In the genomic region with DNA sequence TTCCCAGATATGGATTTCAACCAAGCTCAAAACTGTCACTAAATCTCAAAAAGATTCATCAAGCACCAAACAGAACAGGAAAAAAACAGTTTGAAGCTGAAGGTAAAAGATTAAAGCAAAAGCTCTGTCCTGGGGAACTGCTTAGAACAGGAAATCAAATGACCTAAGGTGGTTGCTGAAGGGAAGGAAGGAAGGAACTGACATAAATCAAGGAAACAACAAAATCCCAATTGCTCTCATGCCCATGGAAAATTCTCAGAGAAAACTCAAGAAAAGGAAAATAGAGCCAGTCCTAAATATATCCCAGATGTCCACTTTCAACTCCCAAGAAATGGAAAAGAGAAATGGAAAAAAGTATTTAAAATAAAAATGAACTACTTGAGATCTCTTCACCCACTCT, we compare ENCODE assay signal across 21 mouse cellular contexts.
A peak's percentile ranks its signal among the peaks of the same experiment; 100 is the strongest.
DNase-seq lines count a peak whose midpoint lies in the region; ATAC-seq and TF ChIP-seq lines count a peak whose summit lies in the region.
"Had no signal": no experiment of that assay in that cellular context is flagged by ENCODE, and none has a peak within 500 bp of the region (broad histone marks: within the 10 kb centered on the region; RNA-seq: fewer than 3 reads in every experiment).

No protein-coding gene starts in this region.

- no peaks in the 10 kb centered on the region for H3K27me3 ChIP-seq in heart, embryonic 13.5 days (replicated peaks)
- H3K27me3 ChIP-seq in heart, embryonic 11.5 days (ENCODE audit: control insufficient read depth, insufficient read depth, low read length): no peaks in the 10 kb centered on the region
- no peaks in the 10 kb centered on the region for H3K27me3 ChIP-seq in lung, postnatal 0 days (replicated peaks; ENCODE audit: insufficient read depth, low read length)
- no peaks in the 10 kb centered on the region for H3K27me3 ChIP-seq in myocyte (ENCODE audit: control insufficient read depth, insufficient read depth, insufficient read length)
- H3K27me3 ChIP-seq: embryonic facial prominence, embryonic 13.5 days had no signal

- H3K27ac ChIP-seq in heart, embryonic 13.5 days (replicated peaks): peak overlapping the region; percentile 39; the same call in 1 of the 2 replicates
- H3K27ac ChIP-seq in heart, embryonic 11.5 days (ENCODE audit: low read depth, low read length): no peak overlapping the region
- no peak overlapping the region; the same call in 1 of the 2 replicates for H3K27ac ChIP-seq in lung, postnatal 0 days (ENCODE audit: low read length)
- H3K27ac ChIP-seq: embryonic facial prominence, embryonic 13.5 days; layer of hippocampus, adult 2 months; macrophage had no signal

- H3K4me1 ChIP-seq in heart, embryonic 13.5 days: 0 out of 2 replicates have a peak, but pooled peaks cover 4% of the 10 kb centered on the region
- H3K4me1 ChIP-seq in heart, embryonic 11.5 days (ENCODE audit: control insufficient read depth, insufficient read depth, low read length): no peaks in the 10 kb centered on the region
- no peaks in the 10 kb centered on the region for H3K4me1 ChIP-seq in lung, postnatal 0 days (ENCODE audit: insufficient read depth, low read depth, low read length)

- peak; percentile 67 for TF ChIP-seq EP300 in lung, postnatal 0 days (IDR thresholded peaks at IDR 0.05)

- H3K79me2 ChIP-seq in myocyte (ENCODE audit: control insufficient read depth, insufficient read depth): no peaks in the 10 kb centered on the region

- H3K4me2 ChIP-seq in heart, embryonic 13.5 days: no peak overlapping the region
- no peak overlapping the region for H3K4me2 ChIP-seq in heart, embryonic 11.5 days
- no peak overlapping the region for H3K4me2 ChIP-seq in lung, postnatal 0 days (replicated peaks; ENCODE audit: low read depth, low read length)
- H3K4me2 ChIP-seq in myocyte (ENCODE audit: low read depth): peak overlapping the region; percentile 10
- H3K4me2 ChIP-seq: embryonic facial prominence, embryonic 13.5 days; liver, embryonic 11.5 days had no signal

- no peak for ATAC-seq in heart, embryonic 13.5 days (ENCODE audit: extremely low read depth, insufficient number of reproducible peaks, low FRiP score, low TSS enrichment)
- no peak for ATAC-seq in heart, embryonic 11.5 days (replicated peaks; ENCODE audit: insufficient number of reproducible peaks, low FRiP score, low TSS enrichment)
- no peak for ATAC-seq in lung, postnatal 0 days
- no peak for ATAC-seq in cerebellum, adult (ENCODE audit: insufficient number of reproducible peaks, low FRiP score, low TSS enrichment)
- ATAC-seq: forebrain, embryonic 14.5 days; hindbrain, embryonic 16.5 days; intestine, embryonic 16.5 days; liver, postnatal 0 days; midbrain, embryonic 16.5 days had no signal

- H3K4me3 ChIP-seq in heart, embryonic 13.5 days: no peak overlapping the region
- H3K4me3 ChIP-seq in heart, embryonic 11.5 days (ENCODE audit: low read depth, low read length): no peak overlapping the region
- H3K4me3 ChIP-seq in lung, postnatal 0 days (ENCODE audit: low read depth, low read length): no peak overlapping the region
- H3K4me3 ChIP-seq in myocyte: no peak overlapping the region
- H3K4me3 ChIP-seq: embryonic facial prominence, embryonic 13.5 days; layer of hippocampus, adult 2 months had no signal

- no peak for TF ChIP-seq CTCF in lung, postnatal 0 days (IDR thresholded peaks at IDR 0.05)

- peak; percentile 59 for DNase-seq in kidney, adult 9 months
- DNase-seq in kidney, postnatal 4 days: no peak
- DNase-seq in lung, postnatal 0 days (ENCODE audit: low spot score): no peak
- no peak for DNase-seq in lung, postnatal 4 days
- DNase-seq: adrenal gland, adult 2 months; cerebellum, adult 18-20 months; cerebellum, postnatal 14 days; gastrocnemius, postnatal 14 days; liver, postnatal 0 days had no signal

- H3K36me3 ChIP-seq in heart, embryonic 13.5 days: no peaks in the 10 kb centered on the region
- H3K36me3 ChIP-seq in heart, embryonic 11.5 days (ENCODE audit: control insufficient read depth, insufficient read depth, low read length): no peaks in the 10 kb centered on the region
- H3K36me3 ChIP-seq in lung, postnatal 0 days (ENCODE audit: insufficient read depth, low read length): no peaks in the 10 kb centered on the region
- H3K36me3 ChIP-seq in myocyte (ENCODE audit: control insufficient read depth, insufficient read depth): no peaks in the 10 kb centered on the region
- H3K36me3 ChIP-seq: embryonic facial prominence, embryonic 13.5 days had no signal

- no peak overlapping the region for H3ac ChIP-seq in myocyte (ENCODE audit: control insufficient read depth, insufficient read length)

- no peak for TF ChIP-seq POLR2A in myocyte (IDR thresholded peaks at IDR 0.05; ENCODE audit: insufficient read length, low read depth)

- H3K9me3 ChIP-seq in heart, embryonic 13.5 days: no peaks in the 10 kb centered on the region
- H3K9me3 ChIP-seq in heart, embryonic 11.5 days (replicated peaks; ENCODE audit: control insufficient read depth, low read length): no peaks in the 10 kb centered on the region
- H3K9me3 ChIP-seq in lung, postnatal 0 days (ENCODE audit: low read length): no peaks in the 10 kb centered on the region
- H3K9me3 ChIP-seq: embryonic facial prominence, embryonic 13.5 days had no signal

- H3K9ac ChIP-seq in heart, embryonic 13.5 days: no peak overlapping the region
- H3K9ac ChIP-seq in heart, embryonic 11.5 days (ENCODE audit: low read depth, low read length): no peak overlapping the region
- no peak overlapping the region for H3K9ac ChIP-seq in lung, postnatal 0 days (replicated peaks; ENCODE audit: low read depth)
- H3K9ac ChIP-seq: embryonic facial prominence, embryonic 13.5 days; liver, postnatal 0 days had no signal

TF ChIP-seq in myocyte, 11 proteins besides CTCF, POLR2A, EP300 and RAD21:
- TF ChIP-seq CEBPB (IDR thresholded peaks at IDR 0.05; ENCODE audit: insufficient read depth, poor library complexity, severe bottlenecking) (no peak), USF1 (IDR thresholded peaks at IDR 0.05; ENCODE audit: low read depth) (no peak), E2F4 (IDR thresholded peaks at IDR 0.05; ENCODE audit: insufficient read depth) (no peak), MYOD1 (IDR thresholded peaks at IDR 0.05; ENCODE audit: control insufficient read depth in 1 of 3, insufficient read length in 2 of 3, low read depth in 2 of 3) (no peak)
